Mouse (Mus musculus): ENCODE data around the gene Jchain. TPM values are rescaled to one million over a fixed set of nuclear protein-coding genes. Genes with fewer than 3 reads are reported as not detected.
A peak's percentile ranks its signal among the peaks of the same experiment; 100 is the strongest.

Jchain gene
- 477 and 729 TPM in 2 replicates for total RNA-seq (2012; rRNA removed)
- 1,234 and 1,319 TPM in 2 replicates for total RNA-seq (2014; rRNA removed)
- 336 and 364 TPM in 2 replicates for polyA plus RNA-seq (2012; ENCODE audit: insufficient read length, low read depth)

DNA sequence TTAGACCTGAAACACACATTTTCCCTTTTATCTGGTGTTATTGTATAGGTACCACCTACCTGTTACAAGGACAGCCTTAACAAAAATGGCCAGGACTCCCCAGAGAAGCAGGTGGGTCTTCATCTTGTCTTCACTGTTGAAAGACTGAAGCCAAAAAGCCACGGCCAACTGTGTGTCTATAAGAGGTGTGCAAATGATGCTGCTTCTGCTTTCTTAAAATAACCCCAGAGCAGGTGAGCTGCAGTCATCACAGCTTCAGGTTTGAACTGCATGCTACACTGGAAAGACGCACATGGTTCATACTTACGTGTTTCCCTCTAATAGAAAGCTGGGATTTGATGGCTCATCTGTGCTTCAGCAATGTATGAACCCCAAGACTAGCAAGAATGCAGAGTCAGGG lies at the start of gene Jchain:
Gene Jchain (minus strand): TSS at position 235 of the 400 bp plus-strand sequence.
- H3K9ac ChIP-seq (ENCODE audit: insufficient read depth, low read depth): peak within 1 kb of the TSS; percentile 73
- no peaks in the 10 kb centered on the region for H3K9me3 ChIP-seq (replicated peaks; ENCODE audit: low read length)
- dilution Hi-C loops (cut with MboI; ENCODE audit: extremely low pct_ligation_motif_present, extremely low pct_unique_long_range_greater_than_20kb, low sequenced_read_pairs) (no loop called here), in situ Hi-C loops (cut with MboI; ENCODE audit: low pct_ligation_motif_present, low pct_unique_long_range_greater_than_20kb, low sequenced_read_pairs) (no loop called here)
- peaks cover 0 to 3% of the 10 kb centered on the region in 2 experiments for H3K36me3 ChIP-seq (replicated peaks in 1 of 2; ENCODE audit: control insufficient read depth in 1 of 2, insufficient read depth in 1 of 2, low read length in 1 of 2)
- no peak for TF ChIP-seq E2F4 (IDR thresholded peaks at IDR 0.05; ENCODE audit: insufficient replicate concordance, low read depth, low read length)
- TF ChIP-seq UBTF (IDR thresholded peaks at IDR 0.05; ENCODE audit: low read depth, low read length): no peak
- peak; percentile 50 for TF ChIP-seq BHLHE40 (IDR thresholded peaks at IDR 0.05; ENCODE audit: low read depth, low read length)
- no peak for TF ChIP-seq GABPA (IDR thresholded peaks at IDR 0.05; ENCODE audit: insufficient replicate concordance, low read depth, low read length)
- 0 out of 2 replicates have a peak, but pooled peaks have one; percentile 39 for TF ChIP-seq ZMIZ1 (IDR thresholded peaks at IDR 0.05; ENCODE audit: low read depth, low read length)
- TF ChIP-seq TBP (conservative IDR thresholded peaks at IDR 0.05; ENCODE audit: low read depth, low read length): peak; percentile 79
- no peak for TF ChIP-seq ZKSCAN1 (IDR thresholded peaks at IDR 0.05; ENCODE audit: borderline replicate concordance, low read depth, low read length)
- TF ChIP-seq MYC (IDR thresholded peaks at IDR 0.05; ENCODE audit: low read depth, low read length): peak; percentile 91
- no peak for TF ChIP-seq ZNF384 (IDR thresholded peaks at IDR 0.05; ENCODE audit: low read depth, low read length)
- TF ChIP-seq PAX5 (IDR thresholded peaks at IDR 0.05; ENCODE audit: low read length): no peak
- no peak for TF ChIP-seq KAT2A (IDR thresholded peaks at IDR 0.05; ENCODE audit: insufficient replicate concordance, low read length)
- TF ChIP-seq RAD21 (IDR thresholded peaks at IDR 0.05; ENCODE audit: low read depth, low read length): no peak
- TF ChIP-seq TCF12 (IDR thresholded peaks at IDR 0.05; ENCODE audit: low read depth, low read length): peak; percentile 61; the same call in 1 of the 2 replicates
- 0 out of 2 replicates have a peak, but pooled peaks have one; percentile 19 for TF ChIP-seq RCOR1 (conservative IDR thresholded peaks at IDR 0.05; ENCODE audit: low read depth, low read length)
- TF ChIP-seq SMC3 (IDR thresholded peaks at IDR 0.05; ENCODE audit: low read depth, low read length): no peak
- TF ChIP-seq NRF1 (IDR thresholded peaks at IDR 0.05; ENCODE audit: low read depth, low read length): no peak
- peak; percentile 48; the same call in 1 of the 2 replicates for TF ChIP-seq JUND (conservative IDR thresholded peaks at IDR 0.05; ENCODE audit: low read depth, low read length)
- TF ChIP-seq POLR2AphosphoS2 (IDR thresholded peaks at IDR 0.05; ENCODE audit: low read depth, low read length): no peak
- no peak for TF ChIP-seq MAZ (IDR thresholded peaks at IDR 0.05; ENCODE audit: low read depth, low read length)
- TF ChIP-seq IRF4 (IDR thresholded peaks at IDR 0.05; ENCODE audit: low read depth, low read length): peak; percentile 31; the same call in 1 of the 2 replicates
- no peak for TF ChIP-seq USF1 (IDR thresholded peaks at IDR 0.05; ENCODE audit: low read depth, low read length)
- TF ChIP-seq JUN (IDR thresholded peaks at IDR 0.05; ENCODE audit: insufficient read depth, low read depth, low read length): no peak
- TF ChIP-seq MXI1 (IDR thresholded peaks at IDR 0.05; ENCODE audit: low read depth, low read length): peak; percentile 48; the same call in 1 of the 2 replicates
- TF ChIP-seq SIN3A (IDR thresholded peaks at IDR 0.05; ENCODE audit: low read length): peak; percentile 25; the same call in 1 of the 2 replicates
- TF ChIP-seq POLR2A (IDR thresholded peaks at IDR 0.05; ENCODE audit: low read depth, low read length): peak; percentile 58
- TF ChIP-seq USF2 (conservative IDR thresholded peaks at IDR 0.05; ENCODE audit: low read depth, low read length): no peak
- peak; percentile 56 for TF ChIP-seq ETS1 (conservative IDR thresholded peaks at IDR 0.05; ENCODE audit: low read depth, low read length)
- no peak for TF ChIP-seq CHD1 (IDR thresholded peaks at IDR 0.05; ENCODE audit: low read depth, low read length)
- no peak for TF ChIP-seq HCFC1 (IDR thresholded peaks at IDR 0.05; ENCODE audit: low read depth, low read length)
- peak; percentile 84 for TF ChIP-seq MEF2A (IDR thresholded peaks at IDR 0.05; ENCODE audit: borderline replicate concordance, low read depth, low read length)
- TF ChIP-seq ELF1 (IDR thresholded peaks at IDR 0.05; ENCODE audit: low read depth, low read length): no peak
- no peak for TF ChIP-seq CHD2 (IDR thresholded peaks at IDR 0.05; ENCODE audit: low read length)
- TF ChIP-seq EP300 (IDR thresholded peaks at IDR 0.05; ENCODE audit: low read length): peak; percentile 53
- TF ChIP-seq MAFK (IDR thresholded peaks at IDR 0.05; ENCODE audit: insufficient replicate concordance, low read length): no peak
- TF ChIP-seq MAX (IDR thresholded peaks at IDR 0.05; ENCODE audit: low read length): peak; percentile 94
- no peak for TF ChIP-seq ZC3H11A (IDR thresholded peaks at IDR 0.05; ENCODE audit: low read depth, low read length)
- TF ChIP-seq CTCF (conservative IDR thresholded peaks at IDR 0.05 in 1 of 2, IDR thresholded peaks at IDR 0.05 in 1 of 2; ENCODE audit: low read depth in 2 of 2, low read length in 2 of 2): no peak
- no peak for TF ChIP-seq NELFE (IDR thresholded peaks at IDR 0.05; ENCODE audit: low read depth, low read length)
- H3K4me2 ChIP-seq (ENCODE audit: insufficient read depth, low read depth, poor library complexity, severe bottlenecking): peak within 1 kb of the TSS; percentile 51; the same call in 1 of the 2 replicates
- H3K27ac ChIP-seq (ENCODE audit: insufficient read depth, low read depth): peak within 1 kb of the TSS; percentile 59
- peak; percentile 59 for DNase-seq (ENCODE audit: extremely low read depth)
- no peaks in the 10 kb centered on the region for H3K27me3 ChIP-seq (replicated peaks)
- H3K79me2 ChIP-seq (replicated peaks; ENCODE audit: control insufficient read depth, extremely low read depth, insufficient read depth, poor library complexity, severe bottlenecking): peaks cover 18% of the 10 kb centered on the region
- peaks cover 6 to 53% of the 10 kb centered on the region in 2 experiments; a peak in 2 of 4 replicates for H3K4me1 ChIP-seq (ENCODE audit: control insufficient read depth in 1 of 2, insufficient read depth in 2 of 2)
- H3K4me3 ChIP-seq (replicated peaks in 1 of 3; ENCODE audit: low read depth in 2 of 3, low read length in 2 of 3, poor library complexity in 1 of 3): peak within 1 kb of the TSS; percentile 28 to 60 (median 52)

Data from CH12.LX (cell line).